8 mouse cellular contexts compared by ENCODE assay signal in the genomic region with DNA sequence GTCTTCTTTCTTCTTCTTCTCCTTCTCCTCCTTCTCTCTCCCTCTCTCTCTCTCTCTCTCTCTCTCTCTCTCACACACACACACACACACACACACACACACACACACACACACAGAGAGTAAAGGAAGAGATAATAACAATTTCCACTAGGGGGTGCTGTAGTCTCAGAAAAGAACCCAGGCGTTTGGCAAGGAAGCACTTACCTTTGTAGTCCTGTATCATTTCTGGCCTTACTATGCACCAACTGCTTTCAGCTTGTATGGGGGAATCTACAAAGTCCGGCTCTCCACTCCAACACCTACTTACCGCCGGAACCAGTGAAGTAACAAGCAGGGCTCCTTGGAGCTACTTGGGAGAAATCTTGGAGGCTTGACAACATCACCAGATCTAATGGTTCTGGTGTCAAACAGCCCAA. TPM values are rescaled to one million over a fixed set of nuclear protein-coding genes. Genes with fewer than 3 reads are reported as not detected.
A peak's percentile ranks its signal among the peaks of the same experiment; 100 is the strongest.
DNase-seq lines count a peak whose midpoint lies in the region; ATAC-seq and TF ChIP-seq lines count a peak whose summit lies in the region.

No protein-coding gene starts in this region.

- peak; percentile 85 for DNase-seq in A20 (ENCODE audit: low read depth, low spot score)
- DNase-seq in G1E (ENCODE audit: low spot score), result peak; percentile 20
- peak; percentile 82 to 93 for DNase-seq in cerebellum, postnatal 10 days
- DNase-seq in gastrocnemius, adult 8-10 months (ENCODE audit: low spot score in 2 of 2), result peak; percentile 16 to 39
- DNase-seq in large intestine, adult 2 months (ENCODE audit: low read depth, low spot score), result peak; percentile 68
- peak; percentile 59 for DNase-seq in liver, postnatal 0 days

- no peaks in the 10 kb centered on the region for H3K9me3 ChIP-seq in G1E (replicated peaks)
- no peaks in the 10 kb centered on the region for H3K9me3 ChIP-seq in liver, postnatal 0 days (ENCODE audit: low read length)
- H3K9me3 ChIP-seq in neural tube, embryonic 15.5 days (replicated peaks), result no peaks in the 10 kb centered on the region

- H3K9ac ChIP-seq in liver, postnatal 0 days (replicated peaks), result no peak overlapping the region
- H3K9ac ChIP-seq in neural tube, embryonic 15.5 days (replicated peaks), result no peak overlapping the region

- no peaks in the 10 kb centered on the region for H3K36me3 ChIP-seq in G1E (replicated peaks)
- no peaks in the 10 kb centered on the region for H3K36me3 ChIP-seq in liver, postnatal 0 days (replicated peaks; ENCODE audit: insufficient read depth, low read length)
- no peaks in the 10 kb centered on the region for H3K36me3 ChIP-seq in neural tube, embryonic 15.5 days

- H3K4me1 ChIP-seq in G1E (ENCODE audit: insufficient read depth, low read depth, low read length), result peaks cover 41% of the 10 kb centered on the region
- peaks cover 20% of the 10 kb centered on the region for H3K4me1 ChIP-seq in liver, postnatal 0 days (ENCODE audit: insufficient read depth)
- peaks cover 13% of the 10 kb centered on the region for H3K4me1 ChIP-seq in neural tube, embryonic 15.5 days

- no peak overlapping the region for H3K4me3 ChIP-seq in G1E (ENCODE audit: low read depth, low read length)
- no peak overlapping the region for H3K4me3 ChIP-seq in liver, postnatal 0 days (ENCODE audit: low read depth, low read length)
- no peak overlapping the region for H3K4me3 ChIP-seq in neural tube, embryonic 15.5 days (replicated peaks)

- H3K27me3 ChIP-seq in G1E (ENCODE audit: insufficient read depth, low read length), result no peaks in the 10 kb centered on the region; the same call in 1 of the 2 replicates
- no peaks in the 10 kb centered on the region for H3K27me3 ChIP-seq in liver, postnatal 0 days (ENCODE audit: insufficient read depth, low read length)
- no peaks in the 10 kb centered on the region for H3K27me3 ChIP-seq in neural tube, embryonic 15.5 days (replicated peaks)

- no peak overlapping the region for H3K4me2 ChIP-seq in liver, postnatal 0 days (ENCODE audit: low read depth, low read length)
- H3K4me2 ChIP-seq in neural tube, embryonic 15.5 days, result no peak overlapping the region

- WGBS in large intestine, adult 2 months, result 4% methylated on average over 4 of the region's 4 CpGs
- 6% methylated on average over 4 of the region's 4 CpGs for WGBS in liver, postnatal 0 days (ENCODE audit: insufficient replicate concordance)
- 18% methylated on average over 4 of the region's 4 CpGs for WGBS in neural tube, embryonic 15.5 days

- no peak for TF ChIP-seq CTCF in G1E (IDR thresholded peaks at IDR 0.05; ENCODE audit: low read depth, low read length)
- TF ChIP-seq CTCF in liver, postnatal 0 days (IDR thresholded peaks at IDR 0.05; ENCODE audit: low read depth), result peak; percentile 79

- no peak for TF ChIP-seq EP300 in liver, postnatal 0 days (IDR thresholded peaks at IDR 0.05; ENCODE audit: low read depth)

- H3K27ac ChIP-seq in liver, postnatal 0 days (ENCODE audit: low read depth), result no peak overlapping the region
- no peak overlapping the region for H3K27ac ChIP-seq in neural tube, embryonic 15.5 days (replicated peaks)

- ATAC-seq in G1E (ENCODE audit: extremely low read depth, insufficient number of reproducible peaks, low FRiP score, poor library complexity, severe bottlenecking), result no peak
- ATAC-seq in liver, postnatal 0 days, result peak; percentile 56
- peak; percentile 64; the same call in 1 of the 2 replicates for ATAC-seq in neural tube, embryonic 15.5 days (ENCODE audit: low FRiP score)
- no peak; the same call in 1 of the 2 replicates for ATAC-seq in monocyte, adult 5-6 weeks (replicated peaks; ENCODE audit: insufficient number of reproducible peaks, low FRiP score, low TSS enrichment, poor library complexity, severe bottlenecking)

RNA-seq across cellular contexts. Expression of gene Cfap126, which starts 4.6 kb away (rescaled TPM):
- total RNA-seq in G1E (2014; fragmentation: Nextera tagmentation) (10.0 and 11.9 TPM in 2 replicates), G1E (2017) (0.64 and 0.76 TPM in 2 replicates)
- 0.81 and 1.0 TPM in 2 replicates for polyA plus RNA-seq in G1E (2012)
- total RNA-seq in gastrocnemius, adult 8-10 months (2022), result 1 to 10 TPM in 3 of 4 experiments, under 1 TPM in 1; 0.56 to 1.3 (median 1.2) TPM
- 1.8 and 2.0 TPM in 2 replicates for polyA plus RNA-seq in large intestine, adult 2 months (2012; rRNA removed)
- polyA plus RNA-seq in liver, postnatal 0 days (2015; fragmentation: Nextera tagmentation; extraction: Ambion mirVana), result 0.90 and 1.5 TPM in 2 replicates
- 4.4 and 6.3 TPM in 2 replicates for polyA plus RNA-seq in neural tube, embryonic 15.5 days (2015; fragmentation: Nextera tagmentation; extraction: Ambion mirVana)
- total RNA-seq in monocyte, adult 5-6 weeks (2017), result 1.4 to 6.2 TPM (median 1.6 TPM) in 3 replicates

RNA-seq across cellular contexts. Expression of gene Sdhc, which starts 32.1 kb away (rescaled TPM):
- total RNA-seq in G1E (2014; fragmentation: Nextera tagmentation) (225 and 249 TPM in 2 replicates), G1E (2017) (40.5 and 45.0 TPM in 2 replicates)
- 67.1 and 158 TPM in 2 replicates for polyA plus RNA-seq in G1E (2012)
- 100 to 1,000 TPM; 597 to 760 (median 703) TPM for total RNA-seq in gastrocnemius, adult 8-10 months (2022)
- 308 and 341 TPM in 2 replicates for polyA plus RNA-seq in large intestine, adult 2 months (2012; rRNA removed)
- polyA plus RNA-seq in liver, postnatal 0 days (2015; fragmentation: Nextera tagmentation; extraction: Ambion mirVana), result 207 and 212 TPM in 2 replicates
- polyA plus RNA-seq in neural tube, embryonic 15.5 days (2015; fragmentation: Nextera tagmentation; extraction: Ambion mirVana), result 311 and 314 TPM in 2 replicates
- total RNA-seq in monocyte, adult 5-6 weeks (2017), result 15.7 to 38.4 TPM (median 25.1 TPM) in 3 replicates

RNA-seq across cellular contexts. Expression of gene Mpz, which starts 32.2 kb away (rescaled TPM):
- total RNA-seq in G1E (2014; fragmentation: Nextera tagmentation) (not detected in 2 replicates), G1E (2017) (not detected in 2 replicates)
- 0.29 TPM in 1 of 2 replicates, not detected in the other for polyA plus RNA-seq in G1E (2012)
- 10 to 100 TPM in 3 of 4 experiments, 1 to 10 TPM in 1; 5.2 to 26.1 (median 16.9) TPM for total RNA-seq in gastrocnemius, adult 8-10 months (2022)
- 0.29 and 0.30 TPM in 2 replicates for polyA plus RNA-seq in large intestine, adult 2 months (2012; rRNA removed)
- polyA plus RNA-seq in liver, postnatal 0 days (2015; fragmentation: Nextera tagmentation; extraction: Ambion mirVana), result 0.05 and 0.12 TPM in 2 replicates
- polyA plus RNA-seq in neural tube, embryonic 15.5 days (2015; fragmentation: Nextera tagmentation; extraction: Ambion mirVana), result 8.8 and 11.0 TPM in 2 replicates
- not detected in 3 replicates for total RNA-seq in monocyte, adult 5-6 weeks (2017)

RNA-seq across cellular contexts. Expression of gene Fcgr3, which starts 53.5 kb away (rescaled TPM):
- total RNA-seq in G1E (2014; fragmentation: Nextera tagmentation) (7.3 and 9.3 TPM in 2 replicates), G1E (2017) (99.6 and 123 TPM in 2 replicates)
- polyA plus RNA-seq in G1E (2012), result 0.91 and 1.5 TPM in 2 replicates
- 1 to 10 TPM in 3 of 4 experiments, under 1 TPM in 1; 0.73 to 1.8 (median 1.4) TPM for total RNA-seq in gastrocnemius, adult 8-10 months (2022)
- polyA plus RNA-seq in large intestine, adult 2 months (2012; rRNA removed), result 11.3 and 18.0 TPM in 2 replicates
- polyA plus RNA-seq in liver, postnatal 0 days (2015; fragmentation: Nextera tagmentation; extraction: Ambion mirVana), result 40.3 and 41.8 TPM in 2 replicates
- 11.5 and 11.8 TPM in 2 replicates for polyA plus RNA-seq in neural tube, embryonic 15.5 days (2015; fragmentation: Nextera tagmentation; extraction: Ambion mirVana)
- 270 to 442 TPM (median 434 TPM) in 3 replicates for total RNA-seq in monocyte, adult 5-6 weeks (2017)

Comparison
In these comparisons a context has a peak if more than half of its experiments do, and no peak if none do; other contexts are left out.
1. DNase-seq: peak in every context shown above with its lines; median percentile 88 in cerebellum, postnatal 10 days; 85 in A20; 68 in large intestine, adult 2 months; 59 in liver, postnatal 0 days; 28 in gastrocnemius, adult 8-10 months; 20 in G1E.
2. ATAC-seq: peak in liver, postnatal 0 days (single experiment) and neural tube, embryonic 15.5 days (single experiment); none in G1E (single experiment) and monocyte, adult 5-6 weeks (single experiment).